Comparison of ENCODE assay signal across 18 mouse cellular contexts in the genomic region with DNA sequence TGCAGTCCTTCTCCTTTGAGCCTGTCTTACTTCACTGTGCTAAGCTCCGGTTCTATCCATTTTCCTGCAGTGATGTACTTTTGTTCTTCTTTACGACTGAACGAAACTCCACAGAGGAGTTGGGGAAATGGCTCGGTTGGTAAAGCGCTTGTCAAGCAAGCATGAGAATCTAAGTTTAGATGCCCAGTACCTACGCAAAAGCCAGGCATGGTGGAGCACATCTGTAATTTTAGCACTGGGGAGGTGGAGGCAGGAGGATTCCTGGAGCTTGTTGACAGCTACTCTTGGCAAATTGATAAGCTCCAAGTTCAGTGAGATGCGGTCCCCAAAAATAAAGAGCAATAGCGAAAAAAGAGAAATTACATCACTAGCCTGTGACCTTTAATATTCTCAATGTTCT.
DNase-seq lines count a peak whose midpoint lies in the region; ATAC-seq lines count a peak whose summit lies in the region.
"Had no signal": no experiment of that assay in that cellular context is flagged by ENCODE, and none has a peak within 500 bp of the region (broad histone marks: within the 10 kb centered on the region; RNA-seq: fewer than 3 reads in every experiment).

No protein-coding gene starts in this region.

- no peaks in the 10 kb centered on the region for H3K27me3 ChIP-seq in heart, embryonic 14.5 days (ENCODE audit: control insufficient read depth, insufficient read depth, low read length)
- H3K27me3 ChIP-seq: hindbrain, embryonic 15.5 days; limb, embryonic 13.5 days; liver, embryonic 12.5 days had no signal

- H3K9ac ChIP-seq in heart, embryonic 14.5 days (ENCODE audit: low read length), result peak overlapping the region; percentile 21; the same call in 1 of the 2 replicates
- H3K9ac ChIP-seq: forebrain, postnatal 0 days; hindbrain, embryonic 15.5 days; limb, embryonic 13.5 days; liver, embryonic 12.5 days had no signal

- no peaks in the 10 kb centered on the region for H3K36me3 ChIP-seq in heart, embryonic 14.5 days (ENCODE audit: control insufficient read depth, insufficient read depth, low read length)
- H3K36me3 ChIP-seq: hindbrain, embryonic 15.5 days; limb, embryonic 13.5 days; liver, embryonic 12.5 days; midbrain, embryonic 10.5 days had no signal

- H3K4me1 ChIP-seq in heart, embryonic 14.5 days (ENCODE audit: control insufficient read depth in 2 of 2, insufficient read depth in 2 of 2, low read length in 2 of 2), result peaks cover 22 to 41% of the 10 kb centered on the region in 2 experiments
- H3K4me1 ChIP-seq: liver, embryonic 12.5 days had no signal

- ATAC-seq in heart, embryonic 14.5 days (ENCODE audit: insufficient number of reproducible peaks, insufficient read depth, low FRiP score, low read depth), result no peak
- ATAC-seq: liver, embryonic 12.5 days; midbrain, embryonic 16.5 days had no signal

- no peak overlapping the region for H3K4me3 ChIP-seq in heart, embryonic 14.5 days (ENCODE audit: control insufficient read depth in 1 of 2, insufficient read depth in 1 of 2, low read depth in 1 of 2, low read length in 2 of 2)
- H3K4me3 ChIP-seq: hindbrain, embryonic 15.5 days; limb, embryonic 13.5 days; liver, embryonic 12.5 days; midbrain, embryonic 10.5 days had no signal

- intact Hi-C loops in heart, postnatal 25 days (cut with DNase I), result loop anchor here (2.0 to 5.0 kb wide), 2 partner anchors 42 to 81 kb away; a partner anchor contains a TSS

- peak overlapping the region; percentile 66 to 77 for H3K27ac ChIP-seq in heart, embryonic 14.5 days (replicated peaks in 1 of 2; ENCODE audit: control insufficient read depth in 1 of 2, insufficient read depth in 1 of 2, low read depth in 2 of 2, low read length in 2 of 2)
- H3K27ac ChIP-seq: hindbrain, embryonic 15.5 days; limb, embryonic 13.5 days; liver, embryonic 12.5 days; midbrain, embryonic 10.5 days had no signal

- 36% methylated on average over 8 of the region's 8 CpGs for WGBS in heart, embryonic 14.5 days

- H3K9me3 ChIP-seq in heart, embryonic 14.5 days (ENCODE audit: control insufficient read depth, low read length), result no peaks in the 10 kb centered on the region
- H3K9me3 ChIP-seq: hindbrain, embryonic 15.5 days; limb, embryonic 13.5 days; liver, embryonic 12.5 days; midbrain, embryonic 10.5 days had no signal

- H3K4me2 ChIP-seq in heart, embryonic 14.5 days (ENCODE audit: low read length), result peak overlapping the region; percentile 43
- H3K4me2 ChIP-seq: hindbrain, embryonic 15.5 days; liver, embryonic 12.5 days had no signal

- peak; percentile 56 for DNase-seq in heart, adult 11 months
- no peak for DNase-seq in heart, postnatal 25 days (ENCODE audit: low spot score)
- no peak for DNase-seq in heart, adult 9 months (ENCODE audit: low spot score in 2 of 2)
- DNase-seq in right cerebral cortex, adult 18-20 months, result peak; percentile 71
- no peak for DNase-seq in right cerebral cortex, postnatal 14 days
- no peak for DNase-seq in T-cell, adult 2 months (ENCODE audit: low spot score)
- DNase-seq: cerebellum, adult 11-12 months; cerebellum, postnatal 10 days; forebrain, postnatal 0 days; kidney, adult 2 months; layer of hippocampus, postnatal 36 days; lung, postnatal 10 days had no signal

Comparison
In these comparisons a context has a peak if more than half of its experiments do, and no peak if none do; other contexts are left out.
1. DNase-seq: peak in heart, adult 11 months (single experiment) and right cerebral cortex, adult 18-20 months (single experiment); none in heart, postnatal 25 days (single experiment), heart, adult 9 months (0 of 2), right cerebral cortex, postnatal 14 days (single experiment) and T-cell, adult 2 months (single experiment).